Mouse (Mus musculus) adrenal gland (tissue): ENCODE measurements at regions not wholly inside any gene's neighbourhood (a gene's known extent, or its start where the extent isn't known, plus 50 kb on each side); places are given as distances from the start of the nearest gene placed in this dataset.
"Not testable (repeated sequence)": the region's sequence is repeated elsewhere in the genome, so short reads cannot be mapped to it uniquely, and the experiment has no call there.

ENCODE experiments used
- intact Hi-C: fragments of 180-260 bp; cut with DNase I; formaldehyde crosslinking; loops from one replicate; pipeline ENCODE4 v1.15.1; 2025

- intact Hi-C loops: no loop called here
Observed at GRCm38 (mm10) chr12:117379103-117379850, 137.0 kb upstream of the Rapgef5 start.

DNA sequence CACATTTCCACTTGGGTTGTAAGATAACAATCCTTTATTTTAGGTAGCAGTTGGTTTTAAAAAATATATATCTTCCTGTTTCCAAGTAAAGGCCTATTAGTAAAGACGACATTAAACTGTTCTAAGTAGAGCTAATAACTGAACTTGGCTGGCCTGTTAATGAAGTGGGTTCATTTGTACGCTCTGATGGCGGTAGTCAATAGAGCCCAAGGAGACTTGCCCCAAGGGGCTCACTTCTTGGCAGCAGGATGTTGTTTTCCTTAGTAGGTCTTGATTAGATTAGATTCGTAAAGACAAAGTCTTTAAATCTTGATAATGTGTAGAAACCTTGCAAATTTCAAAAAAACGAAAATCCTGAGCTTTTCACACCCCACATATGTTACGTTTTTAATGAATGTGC lies 135.4 kb upstream of the Rapgef5 start:
- intact Hi-C loops: no loop called here

- intact Hi-C loops: not testable (repeated sequence)
Observed at GRCm38 (mm10) chr12:117382727-117383126, 133.6 kb upstream of the Rapgef5 start.

GRCm38 (mm10) chr12:117385072-117385666 lies 131.1 kb upstream of the Rapgef5 start:
- intact Hi-C loops: loop anchor here (5.0 kb wide), 2 partner anchors 202 to 382 kb away; no protein-coding TSS in a partner anchor

DNA sequence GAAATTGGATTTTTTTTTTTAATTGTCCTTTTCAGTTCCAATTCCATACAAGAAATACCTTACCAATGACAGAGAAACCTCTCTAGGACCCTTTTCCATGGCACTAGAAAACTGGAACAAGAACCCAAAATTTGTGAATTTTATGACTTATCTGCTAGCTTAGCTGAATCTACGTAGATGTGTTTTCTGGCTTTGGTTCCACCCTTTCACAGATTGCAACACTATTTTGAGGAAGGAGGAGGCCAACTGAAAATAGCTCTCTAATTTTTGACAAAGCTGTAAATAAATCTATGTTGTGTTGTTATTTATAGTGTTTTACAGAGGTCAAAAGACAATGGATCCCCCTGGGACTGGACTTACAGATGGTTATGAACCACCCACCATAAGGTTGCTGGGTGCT lies 130.6 kb upstream of the Rapgef5 start:
- intact Hi-C loops: loop anchor here (5.0 kb wide), 2 partner anchors 202 to 382 kb away; no protein-coding TSS in a partner anchor

DNA sequence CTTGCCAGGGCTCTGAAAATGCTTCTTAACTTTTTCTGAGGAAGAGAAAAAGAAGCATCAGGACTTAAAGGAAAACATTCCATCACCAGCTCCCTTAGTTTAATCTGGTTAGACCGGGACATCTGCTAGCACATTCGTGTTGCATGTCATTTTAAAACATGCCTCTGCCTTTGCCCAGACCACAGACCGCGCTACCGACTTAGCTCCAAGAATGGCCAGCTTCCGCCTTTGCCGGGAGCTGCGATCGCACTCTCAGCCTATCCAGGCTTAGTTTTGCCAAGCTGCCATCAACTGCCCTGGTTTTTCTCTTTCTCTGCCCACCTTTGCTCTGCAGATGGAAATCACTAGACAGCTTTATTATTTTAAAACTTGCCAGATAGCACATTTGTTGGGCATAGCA lies 129.3 kb upstream of the Rapgef5 start:
- intact Hi-C loops: loop anchor here (5.0 kb wide), 2 partner anchors 200 to 380 kb away; no protein-coding TSS in a partner anchor

GRCm38 (mm10) chr12:117389516-117390347 lies 126.5 kb upstream of the Rapgef5 start:
- intact Hi-C loops: loop anchor here (5.0 kb wide), 2 partner anchors 198 to 378 kb away; no protein-coding TSS in a partner anchor

DNA sequence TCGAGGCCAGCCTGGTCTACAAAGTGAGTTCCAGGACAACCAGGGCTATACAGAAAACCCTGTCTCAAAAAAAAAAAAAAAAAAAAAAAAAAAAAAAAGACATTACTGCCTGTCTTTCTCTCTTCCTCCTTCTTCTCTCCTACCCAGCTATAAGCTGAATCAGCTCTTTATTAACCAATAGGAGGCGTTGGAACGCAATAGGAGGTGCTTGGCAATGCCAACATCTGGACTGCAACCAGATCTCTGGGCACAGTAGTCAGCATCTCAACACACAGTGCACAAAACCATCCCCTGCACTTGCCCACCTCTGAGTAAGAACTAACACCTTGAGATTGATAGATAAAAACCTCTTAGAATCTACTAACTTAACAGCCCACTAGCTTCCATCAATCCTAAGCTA lies 118.8 kb upstream of the Rapgef5 start:
- intact Hi-C loops: no loop called here

GRCm38 (mm10) chr12:117403513-117404156 lies 112.6 kb upstream of the Rapgef5 start:
- intact Hi-C loops: no loop called here

DNA sequence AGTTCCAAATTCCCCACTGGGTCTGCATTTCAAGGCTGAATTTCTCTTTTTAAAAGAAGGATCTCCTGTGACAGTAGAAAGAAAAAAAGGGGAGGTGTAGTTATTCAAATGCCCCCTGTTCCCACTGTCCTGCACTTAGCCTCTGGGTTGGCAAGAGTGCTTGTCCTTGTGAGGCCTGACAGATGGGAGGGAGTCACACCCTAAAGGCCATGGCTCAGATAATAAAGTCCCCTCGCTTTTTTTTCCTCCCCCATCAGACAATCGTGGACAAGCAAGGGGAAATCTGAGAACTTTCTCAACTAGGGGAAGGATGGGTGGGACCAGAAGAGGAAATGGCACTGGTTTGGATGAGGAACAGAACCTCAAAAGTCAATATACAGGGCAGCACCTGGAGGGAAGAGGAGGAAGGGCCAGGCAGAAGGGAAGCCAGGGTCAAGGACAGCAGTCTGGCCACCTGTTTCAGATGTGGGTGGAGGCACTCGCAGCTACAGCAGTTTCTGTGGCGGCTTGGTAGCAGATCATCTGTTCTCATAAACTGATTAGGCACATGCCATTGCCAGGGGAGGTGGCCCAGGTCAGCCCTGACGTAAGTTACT lies 112.0 kb upstream of the Rapgef5 start:
- intact Hi-C loops: no loop called here

GRCm38 (mm10) chr12:117406832-117407231 lies 109.4 kb upstream of the Rapgef5 start:
- intact Hi-C loops: loop anchor here (5.0 kb wide), 1 partner anchor 175 kb away; no protein-coding TSS in a partner anchor

DNA sequence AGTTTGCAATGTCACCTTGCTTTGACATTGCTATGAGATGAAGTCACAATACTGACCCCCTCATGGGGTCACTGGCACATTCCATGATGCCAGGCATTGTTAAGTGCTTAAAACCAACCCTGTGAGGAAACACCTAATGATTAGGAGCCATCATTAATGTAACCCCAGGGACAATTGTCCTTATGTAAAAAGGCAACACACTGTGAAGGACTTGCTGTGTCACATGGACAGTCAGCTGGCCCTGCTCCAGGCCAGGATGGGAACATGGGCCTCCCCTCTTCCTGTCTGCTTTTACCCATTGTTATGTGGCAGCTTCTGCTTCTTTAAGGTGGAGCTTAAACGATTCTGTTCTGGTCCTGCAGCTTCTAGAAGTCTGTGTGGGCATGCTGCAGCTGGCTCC lies 105.7 kb upstream of the Rapgef5 start:
- intact Hi-C loops: no loop called here

- intact Hi-C loops: no loop called here
Observed at GRCm38 (mm10) chr12:117412257-117412656, 104.0 kb upstream of the Rapgef5 start.

DNA sequence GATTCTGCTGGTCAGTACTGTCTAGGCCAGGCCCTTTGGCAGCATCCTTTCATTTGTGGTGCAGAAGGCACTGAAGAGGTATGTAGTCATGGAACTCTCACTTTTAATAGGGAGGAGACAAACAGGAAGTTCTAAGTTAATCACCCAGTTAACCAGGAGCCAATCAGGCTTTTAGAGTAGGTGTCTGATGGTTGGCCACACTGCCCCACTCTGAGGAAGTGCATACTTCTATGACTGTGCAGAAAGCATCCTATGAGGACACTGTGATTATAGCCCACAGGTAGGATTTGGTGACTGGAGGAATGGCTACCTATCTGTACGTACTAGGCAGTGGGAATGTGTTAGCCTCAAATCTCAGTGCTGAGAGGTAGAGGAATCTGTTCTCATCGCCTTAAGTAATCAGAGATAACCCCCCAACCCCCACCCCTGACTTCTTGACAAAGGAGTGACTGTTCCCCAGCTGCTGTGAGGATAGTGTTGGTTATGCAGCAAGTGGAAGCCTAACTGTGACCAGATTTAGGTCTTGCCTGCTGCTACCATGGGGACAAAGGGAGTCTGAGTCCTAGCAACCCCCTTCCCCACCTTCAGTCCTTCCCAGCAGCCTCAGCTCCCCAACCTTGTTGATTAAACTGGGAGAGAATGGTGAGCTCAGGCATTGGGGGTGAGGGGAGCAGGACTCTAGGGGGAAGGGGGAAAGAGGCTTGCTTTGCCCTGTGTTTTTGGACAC lies 103.3 kb upstream of the Rapgef5 start:
- intact Hi-C loops: no loop called here

DNA sequence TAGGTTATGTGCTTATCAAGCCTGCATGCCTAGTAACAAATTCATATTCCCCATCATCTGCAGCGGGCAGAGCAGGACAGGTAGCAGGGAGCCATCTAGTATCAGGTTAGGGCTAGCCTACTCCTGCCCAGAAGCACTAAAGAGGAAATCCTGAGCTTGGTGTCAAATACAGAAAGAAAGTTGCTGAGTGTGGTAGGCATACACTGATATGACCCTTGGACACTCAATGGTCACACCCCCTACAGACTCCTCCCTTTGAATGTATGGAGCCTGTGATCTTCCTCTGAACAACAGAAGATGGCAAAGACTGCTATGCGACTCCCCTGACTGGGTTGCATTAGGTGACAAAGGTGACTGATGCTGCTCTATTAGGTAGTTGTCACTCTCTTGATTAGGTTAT lies 102.3 kb upstream of the Rapgef5 start:
- intact Hi-C loops: no loop called here

GRCm38 (mm10) chr12:117415146-117415545 lies 101.1 kb upstream of the Rapgef5 start:
- intact Hi-C loops: no loop called here

- intact Hi-C loops: no loop called here
Observed at GRCm38 (mm10) chr12:117417991-117418390, 98.3 kb upstream of the Rapgef5 start.

DNA sequence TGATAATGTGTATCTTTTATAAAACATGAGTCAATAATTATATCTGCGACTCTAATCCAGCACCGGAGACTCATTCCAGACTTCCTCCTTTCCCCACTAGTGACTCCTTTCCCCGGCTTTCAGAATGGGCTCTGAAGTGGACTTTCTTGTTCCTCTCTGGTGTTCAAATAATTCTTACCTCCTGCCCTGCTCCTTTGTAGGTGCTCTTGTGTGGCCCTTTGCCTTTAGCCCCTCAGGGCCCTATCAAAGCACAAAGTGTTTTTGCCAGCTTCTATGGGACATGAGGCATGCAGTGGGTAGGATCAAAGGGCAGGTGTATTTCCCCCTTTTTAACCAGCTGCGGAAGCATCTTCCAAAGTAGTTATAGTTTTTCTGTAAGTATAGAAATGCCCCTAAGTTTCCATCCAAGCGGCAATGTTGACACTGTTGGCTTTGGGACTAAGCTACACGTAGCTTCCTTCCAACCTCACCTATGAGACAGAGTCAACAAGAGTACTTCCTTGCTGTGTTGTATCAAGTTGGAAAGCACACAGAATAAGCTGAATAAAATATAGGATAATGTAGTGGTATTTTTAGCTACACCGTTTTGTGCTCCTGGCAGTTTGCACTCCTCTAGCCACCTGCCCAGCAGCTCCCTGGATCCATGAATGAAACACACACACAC lies 93.8 kb upstream of the Rapgef5 start:
- intact Hi-C loops: no loop called here

GRCm38 (mm10) chr12:117425363-117426031 lies 90.8 kb upstream of the Rapgef5 start:
- intact Hi-C loops: loop anchor here (5.0 kb wide), 1 partner anchor 342 kb away; no protein-coding TSS in a partner anchor
